Mouse (Mus musculus): ENCODE measurements at regions not wholly inside any gene's neighbourhood (a gene's known extent, or its start where the extent isn't known, plus 50 kb on each side); places are given as distances from the start of the nearest gene placed in this dataset.

DNA sequence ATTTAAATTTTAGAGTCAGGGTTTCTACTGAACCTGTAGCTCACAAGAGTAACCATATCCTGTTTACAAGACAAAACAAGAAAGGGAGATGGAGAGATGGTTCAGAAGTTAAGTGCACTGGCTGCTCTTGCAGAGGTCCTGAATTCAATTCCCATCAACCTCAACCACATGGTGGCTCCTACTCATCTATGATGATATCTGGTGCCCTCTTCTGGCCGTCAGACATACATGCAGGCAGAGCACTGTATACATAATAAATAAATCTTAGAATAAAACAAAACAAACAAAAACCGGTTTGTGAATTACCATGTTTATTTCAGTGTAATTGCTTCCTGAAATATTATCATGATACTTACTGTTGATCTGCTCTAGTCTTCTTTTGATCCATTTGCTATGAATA, 845.4 kb downstream of the Pcdh18 start:
- no peaks in the 10 kb centered on the region for H3K9me3 ChIP-seq
- no peaks in the 10 kb centered on the region for H3K4me1 ChIP-seq (replicated peaks)
- H3K36me3 ChIP-seq, result no peaks in the 10 kb centered on the region
- 64% methylated on average over 2 of the region's 2 CpGs for WGBS
- no peak overlapping the region for H3K9ac ChIP-seq
- no peak overlapping the region for H3K4me3 ChIP-seq
- H3K27me3 ChIP-seq, result no peaks in the 10 kb centered on the region
- H3K4me2 ChIP-seq, result no peak overlapping the region
- no peak for ATAC-seq (ENCODE audit: low read depth)
- no peak overlapping the region for H3K27ac ChIP-seq (replicated peaks)

DNA sequence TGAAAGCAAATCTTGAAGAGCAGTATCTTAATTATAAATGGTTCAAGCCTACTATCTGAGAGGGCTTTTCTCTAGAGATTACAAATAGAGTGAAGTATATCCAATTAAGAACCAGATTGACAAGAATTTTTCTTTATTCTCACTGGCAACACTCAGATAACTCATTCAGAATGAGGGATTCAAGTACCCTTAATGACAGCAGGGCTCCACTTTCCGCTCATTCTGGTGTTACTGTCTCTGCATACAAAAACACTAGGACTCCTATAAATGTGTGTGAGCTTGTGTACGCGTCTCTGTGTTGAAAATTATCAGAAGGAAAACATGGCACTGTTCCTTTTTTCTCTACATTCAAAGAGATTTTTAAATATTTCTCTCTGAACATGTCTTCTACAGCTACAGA, 866.7 kb downstream of the Pcdh18 start:
- Histone ChIP-seq H3K9me3 (no peaks in the 10 kb centered on the region), H3K27me3 (no peaks in the 10 kb centered on the region), H3K4me1 (replicated peaks) (no peaks in the 10 kb centered on the region), H3K36me3 (no peaks in the 10 kb centered on the region), H3K9ac (no peak overlapping the region), H3K27ac (replicated peaks) (no peak overlapping the region), H3K4me2 (no peak overlapping the region), H3K4me3 (no peak overlapping the region)
- 78% methylated on average over 3 of the region's 3 CpGs for WGBS
- ATAC-seq (ENCODE audit: low read depth), result no peak

- H3K4me3 ChIP-seq, result no peak overlapping the region
- no peaks in the 10 kb centered on the region for H3K36me3 ChIP-seq
- no peaks in the 10 kb centered on the region for H3K4me1 ChIP-seq (replicated peaks)
- ATAC-seq (ENCODE audit: low read depth), result no peak
- no peak overlapping the region for H3K9ac ChIP-seq
- H3K4me2 ChIP-seq, result no peak overlapping the region
- H3K27me3 ChIP-seq, result no peaks in the 10 kb centered on the region
- H3K9me3 ChIP-seq, result no peaks in the 10 kb centered on the region
- WGBS, result 48% methylated on average over 4 of the region's 4 CpGs
- H3K27ac ChIP-seq (replicated peaks), result no peak overlapping the region
Measured at GRCm38 (mm10) chr3:48887885-48888284, 869.2 kb downstream of the Pcdh18 start.

GRCm38 (mm10) chr3:48869527-48869926, 887.6 kb downstream of the Pcdh18 start:
- 76% methylated on average over 2 of the region's 2 CpGs for WGBS

DNA sequence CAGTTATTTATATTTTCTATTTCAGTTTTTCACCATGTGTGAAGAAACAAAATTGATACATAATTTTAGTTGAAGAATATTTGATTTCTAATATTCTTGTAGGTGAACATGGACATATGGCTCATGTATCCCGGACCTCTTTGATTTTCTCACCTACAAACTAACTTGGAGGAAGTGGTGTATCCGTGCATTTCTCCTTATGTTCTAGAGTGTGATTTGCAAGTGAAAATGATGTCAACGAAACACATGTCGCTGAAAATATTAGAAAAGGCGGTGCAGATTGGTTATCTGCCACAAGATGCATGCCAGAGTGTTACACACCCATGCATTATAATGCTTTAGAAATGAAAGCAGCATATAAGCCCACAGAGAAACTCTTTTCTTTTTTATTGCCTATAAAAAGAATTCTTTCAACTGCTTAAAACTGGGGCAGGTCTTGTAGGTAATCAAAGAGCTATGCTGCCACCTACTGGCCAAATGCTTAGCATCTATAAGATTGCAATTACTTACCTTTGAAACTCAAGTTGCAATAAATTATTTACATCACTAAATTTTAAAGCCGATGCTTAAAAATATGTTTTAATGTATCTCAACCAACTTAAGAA, 911.0 kb downstream of the Pcdh18 start:
- Histone ChIP-seq H3K4me2 (peak overlapping the region; percentile 31; the same call in 1 of the 2 replicates), H3K9ac (no peak overlapping the region), H3K4me1 (replicated peaks) (peaks cover 3% of the 10 kb centered on the region; the same call in 1 of the 2 replicates), H3K4me3 (no peak overlapping the region), H3K27ac (replicated peaks) (no peak overlapping the region), H3K36me3 (no peaks in the 10 kb centered on the region), H3K27me3 (no peaks in the 10 kb centered on the region), H3K9me3 (no peaks in the 10 kb centered on the region)
- ATAC-seq (ENCODE audit: low read depth), result peak; percentile 40; the same call in 1 of the 2 replicates
- 48% methylated on average over 6 of the region's 6 CpGs for WGBS

More at GRCm38 (mm10) chr3:48869527-48869926, 887.6 kb downstream of the Pcdh18 start:
- ATAC-seq (ENCODE audit: low read depth), result no peak
- Histone ChIP-seq H3K27ac (replicated peaks) (no peak overlapping the region), H3K4me1 (replicated peaks) (no peaks in the 10 kb centered on the region), H3K36me3 (no peaks in the 10 kb centered on the region), H3K9me3 (no peaks in the 10 kb centered on the region), H3K4me3 (no peak overlapping the region), H3K27me3 (no peaks in the 10 kb centered on the region), H3K4me2 (no peak overlapping the region), H3K9ac (no peak overlapping the region)

DNA sequence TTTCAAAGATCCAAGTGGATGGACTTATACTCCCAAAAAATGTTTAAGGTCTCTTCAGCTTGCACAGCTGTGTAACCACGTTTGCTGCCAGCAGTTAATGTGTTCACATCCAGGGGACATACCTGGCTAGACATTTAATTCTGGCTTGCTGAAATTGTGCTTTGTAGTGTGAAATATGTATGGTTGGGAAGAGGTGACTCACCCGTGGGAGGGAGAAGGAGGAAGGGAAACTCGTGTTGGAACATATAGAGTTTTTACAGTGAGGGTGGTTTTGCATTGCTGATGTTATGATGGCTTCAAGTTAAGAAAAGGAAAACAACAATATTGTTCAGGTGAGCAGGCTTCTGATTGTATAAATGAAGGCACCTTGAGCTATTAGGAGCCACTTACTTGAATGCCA, 916.4 kb downstream of the Pcdh18 start:
- Histone ChIP-seq H3K4me2 (no peak overlapping the region), H3K9ac (no peak overlapping the region), H3K36me3 (no peaks in the 10 kb centered on the region), H3K9me3 (no peaks in the 10 kb centered on the region), H3K27ac (replicated peaks) (no peak overlapping the region), H3K27me3 (no peaks in the 10 kb centered on the region), H3K4me3 (no peak overlapping the region), H3K4me1 (replicated peaks) (no peaks in the 10 kb centered on the region)
- no peak for ATAC-seq (ENCODE audit: low read depth)
- 79% methylated on average over 3 of the region's 3 CpGs for WGBS

GRCm38 (mm10) chr3:48823360-48823759, 933.8 kb downstream of the Pcdh18 start:
- Histone ChIP-seq H3K36me3 (no peaks in the 10 kb centered on the region), H3K9ac (no peak overlapping the region), H3K4me1 (replicated peaks) (peaks cover 4% of the 10 kb centered on the region; the same call in 1 of the 2 replicates), H3K27me3 (no peaks in the 10 kb centered on the region), H3K4me2 (no peak overlapping the region), H3K27ac (replicated peaks) (no peak overlapping the region), H3K4me3 (no peak overlapping the region), H3K9me3 (no peaks in the 10 kb centered on the region)
- ATAC-seq (ENCODE audit: low read depth), result peak; percentile 53; the same call in 1 of the 2 replicates
- WGBS, result 13% methylated on average over 6 of the region's 6 CpGs

DNA sequence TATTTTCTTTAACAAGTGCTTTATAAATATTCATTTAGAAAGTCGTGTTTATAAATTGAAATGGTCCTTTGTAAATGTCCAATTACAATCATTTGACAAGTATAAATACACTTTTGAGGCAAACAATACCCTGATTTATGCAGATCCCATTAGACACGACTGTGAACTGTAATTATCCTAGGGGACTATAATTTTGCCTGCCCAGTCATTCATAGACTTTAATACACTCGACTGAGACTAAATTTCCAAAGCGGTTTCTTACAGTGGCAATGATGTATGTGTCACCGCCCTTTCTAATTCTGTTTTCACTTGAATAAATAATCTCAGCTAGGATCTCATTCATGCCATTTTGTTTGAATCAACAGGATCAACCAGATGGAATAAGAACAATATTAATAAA, 952.7 kb downstream of the Pcdh18 start:
- no peaks in the 10 kb centered on the region for H3K27me3 ChIP-seq
- H3K4me1 ChIP-seq (replicated peaks), result peaks cover 6% of the 10 kb centered on the region; the same call in 1 of the 2 replicates
- H3K4me2 ChIP-seq, result no peak overlapping the region
- 22% methylated on average over 5 of the region's 5 CpGs for WGBS
- no peak overlapping the region for H3K4me3 ChIP-seq
- peaks cover 3% of the 10 kb centered on the region; the same call in 1 of the 2 replicates for H3K9me3 ChIP-seq
- no peak overlapping the region for H3K27ac ChIP-seq (replicated peaks)
- H3K9ac ChIP-seq, result no peak overlapping the region
- ATAC-seq (ENCODE audit: low read depth), result no peak
- H3K36me3 ChIP-seq, result no peaks in the 10 kb centered on the region

GRCm38 (mm10) chr3:48771709-48772108, 985.4 kb downstream of the Pcdh18 start:
- Histone ChIP-seq H3K4me1 (replicated peaks) (no peaks in the 10 kb centered on the region), H3K27ac (replicated peaks) (no peak overlapping the region), H3K9me3 (no peaks in the 10 kb centered on the region), H3K36me3 (no peaks in the 10 kb centered on the region), H3K9ac (no peak overlapping the region), H3K4me3 (no peak overlapping the region), H3K4me2 (no peak overlapping the region), H3K27me3 (no peaks in the 10 kb centered on the region)
- 83% methylated on average over 4 of the region's 4 CpGs for WGBS
- no peak for ATAC-seq (ENCODE audit: low read depth)
